Mouse (Mus musculus): ENCODE measurements around the gene Vps26b. TPM values are rescaled to one million over a fixed set of nuclear protein-coding genes. Genes with fewer than 3 reads are reported as not detected.

The Vps26b gene
- polyA plus RNA-seq, 1 experiment from 2014 or later, result 25.3 TPM

DNA sequence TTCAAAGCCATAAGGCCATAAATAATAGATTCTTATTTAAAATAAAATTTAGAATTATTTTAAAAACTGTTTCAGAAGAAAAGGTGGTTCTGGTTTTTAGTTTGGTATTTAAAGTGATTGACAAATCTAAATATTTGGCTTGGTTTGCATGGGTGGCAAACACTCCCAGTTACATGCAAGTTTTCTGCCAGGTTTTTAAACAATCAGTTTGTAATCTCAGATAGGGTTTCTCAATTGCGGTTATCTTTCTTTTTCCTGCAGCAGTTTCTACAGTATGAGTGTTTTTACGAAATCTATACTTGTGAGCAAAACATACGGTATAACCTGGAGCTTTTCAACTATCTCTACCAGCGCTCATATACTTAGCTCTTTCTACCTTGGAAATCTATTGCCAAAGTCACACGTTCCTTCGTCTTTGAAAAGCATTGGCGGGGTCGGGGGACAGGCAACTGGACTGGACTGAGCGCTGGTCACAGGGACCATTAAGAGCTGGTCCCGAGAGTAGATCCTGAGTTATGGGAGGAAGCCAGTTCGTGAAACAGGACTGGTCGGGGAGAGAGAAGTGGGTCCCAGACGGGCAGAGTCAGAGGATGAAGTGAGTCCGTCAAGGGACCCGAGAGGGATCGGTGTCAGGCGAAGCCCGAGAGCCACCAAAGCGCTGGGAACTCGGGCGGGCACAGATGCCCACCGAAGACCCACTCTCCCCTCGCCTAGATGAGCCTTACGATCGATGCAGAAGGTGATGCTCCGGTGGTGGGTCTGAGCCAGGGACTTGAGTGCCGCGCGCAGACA is 31.0 kb downstream of the Vps26b start:
- H3K4me1 ChIP-seq (ENCODE audit: control insufficient read depth, insufficient read depth, low read length), result peaks cover 14% of the 10 kb centered on the region
- H3K36me3 ChIP-seq (ENCODE audit: control insufficient read depth, insufficient read depth, low read length), result no peaks in the 10 kb centered on the region
- H3K9ac ChIP-seq (ENCODE audit: low read length), result peak overlapping the region; percentile 92
- peak overlapping the region; percentile 75 for H3K4me3 ChIP-seq (replicated peaks; ENCODE audit: low read length)
- H3K9me3 ChIP-seq (replicated peaks; ENCODE audit: control insufficient read depth, low read length), result no peaks in the 10 kb centered on the region
- peak overlapping the region; percentile 59 for H3K4me2 ChIP-seq (ENCODE audit: low read depth, low read length)
- peak overlapping the region; percentile 74 for H3K27ac ChIP-seq (ENCODE audit: low read length)
- WGBS, result 1% methylated on average over 29 of the region's 29 CpGs
- H3K27me3 ChIP-seq (ENCODE audit: control insufficient read depth, insufficient read depth, low read length), result no peaks in the 10 kb centered on the region
- ATAC-seq (ENCODE audit: insufficient read depth, low FRiP score), result peak; percentile 41

DNA sequence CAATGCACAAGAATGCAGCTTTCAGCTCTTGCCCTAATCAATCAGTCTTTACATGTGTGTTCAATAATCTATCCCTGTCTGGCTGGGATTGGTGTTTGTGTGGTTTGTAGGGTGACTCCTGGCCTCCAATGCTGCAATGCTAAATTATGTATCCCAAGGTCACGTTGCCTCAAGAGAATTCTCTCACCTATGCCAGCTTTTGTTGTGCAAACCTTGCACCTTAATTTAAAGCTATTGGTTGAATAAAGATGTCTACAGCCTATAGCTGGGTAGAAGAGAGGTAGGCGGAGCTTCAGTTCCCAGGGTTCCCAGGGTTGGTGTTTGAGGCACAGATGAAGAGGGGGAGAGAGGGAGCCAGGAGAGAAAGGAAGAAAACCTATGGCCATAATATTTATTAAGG is 32.4 kb downstream of the Vps26b start:
- H3K4me1 ChIP-seq (ENCODE audit: control insufficient read depth, insufficient read depth, low read length), result peaks cover 14% of the 10 kb centered on the region
- WGBS, result 93% methylated on average over 2 of the region's 2 CpGs

DNA sequence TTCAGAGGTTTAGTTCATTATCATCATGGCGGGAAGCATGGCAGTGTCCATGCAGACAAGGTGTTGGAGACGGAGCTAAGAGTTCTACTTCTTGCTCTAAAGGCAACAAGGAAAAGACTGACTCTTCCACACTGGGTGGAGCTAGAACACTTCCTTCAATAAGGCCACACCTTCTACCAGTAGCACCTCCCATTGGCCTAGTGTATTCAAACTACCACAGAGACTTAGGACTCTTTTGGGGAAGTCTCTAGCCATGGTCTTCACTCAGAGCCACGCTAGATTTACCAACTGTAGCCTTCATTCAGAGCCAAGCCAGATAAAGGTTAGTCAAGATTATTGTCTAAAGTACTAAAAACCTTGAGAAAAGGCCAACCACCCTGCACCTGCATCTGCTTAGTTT is 32.8 kb downstream of the Vps26b start:
- Histone ChIP-seq H3K4me2 (ENCODE audit: low read depth, low read length) (no peak overlapping the region), H3K27ac (ENCODE audit: low read length) (no peak overlapping the region), H3K4me1 (ENCODE audit: control insufficient read depth, insufficient read depth, low read length) (peaks cover 14% of the 10 kb centered on the region), H3K27me3 (ENCODE audit: control insufficient read depth, insufficient read depth, low read length) (no peaks in the 10 kb centered on the region), H3K36me3 (ENCODE audit: control insufficient read depth, insufficient read depth, low read length) (no peaks in the 10 kb centered on the region), H3K9ac (ENCODE audit: low read length) (no peak overlapping the region), H3K4me3 (replicated peaks; ENCODE audit: low read length) (no peak overlapping the region), H3K9me3 (replicated peaks; ENCODE audit: control insufficient read depth, low read length) (no peaks in the 10 kb centered on the region)
- ATAC-seq (ENCODE audit: insufficient read depth, low FRiP score), result no peak
- 86% methylated on average over 3 of the region's 3 CpGs for WGBS

More for the DNA sequence above, 32.4 kb downstream of the Vps26b start:
- H3K27ac ChIP-seq (ENCODE audit: low read length), result no peak overlapping the region
- no peaks in the 10 kb centered on the region for H3K36me3 ChIP-seq (ENCODE audit: control insufficient read depth, insufficient read depth, low read length)
- no peak overlapping the region for H3K4me3 ChIP-seq (replicated peaks; ENCODE audit: low read length)
- no peak for ATAC-seq (ENCODE audit: insufficient read depth, low FRiP score)
- no peak overlapping the region for H3K4me2 ChIP-seq (ENCODE audit: low read depth, low read length)
- no peaks in the 10 kb centered on the region for H3K27me3 ChIP-seq (ENCODE audit: control insufficient read depth, insufficient read depth, low read length)
- no peaks in the 10 kb centered on the region for H3K9me3 ChIP-seq (replicated peaks; ENCODE audit: control insufficient read depth, low read length)
- H3K9ac ChIP-seq (ENCODE audit: low read length), result no peak overlapping the region

DNA sequence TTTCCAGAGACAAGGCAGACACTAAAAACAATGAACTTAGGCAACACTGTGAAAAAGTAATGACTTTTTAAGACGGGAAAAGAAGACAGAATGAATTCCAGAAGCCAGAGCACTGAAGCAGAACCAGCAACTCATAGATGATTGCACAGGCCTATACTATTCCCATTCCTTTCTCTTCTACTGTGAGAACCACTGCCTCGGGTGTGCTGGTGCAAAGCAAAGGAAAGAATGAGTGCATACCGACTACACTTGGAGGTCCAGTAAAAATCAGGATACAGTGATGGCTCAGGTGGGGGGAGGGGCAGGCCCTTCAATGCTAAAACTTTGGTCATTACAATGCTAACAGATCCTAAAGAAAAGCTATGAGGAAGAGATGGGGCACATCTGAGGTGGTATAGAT is 36.0 kb downstream of the Vps26b start:
- Histone ChIP-seq H3K36me3 (ENCODE audit: control insufficient read depth, insufficient read depth, low read length) (0 out of 2 replicates have a peak, but pooled peaks cover 9% of the 10 kb centered on the region), H3K27me3 (ENCODE audit: control insufficient read depth, insufficient read depth, low read length) (no peaks in the 10 kb centered on the region), H3K9me3 (replicated peaks; ENCODE audit: control insufficient read depth, low read length) (no peaks in the 10 kb centered on the region), H3K27ac (ENCODE audit: low read length) (no peak overlapping the region), H3K4me2 (ENCODE audit: low read depth, low read length) (no peak overlapping the region), H3K4me3 (replicated peaks; ENCODE audit: low read length) (no peak overlapping the region), H3K4me1 (ENCODE audit: control insufficient read depth, insufficient read depth, low read length) (peaks cover 6% of the 10 kb centered on the region; the same call in 1 of the 2 replicates), H3K9ac (ENCODE audit: low read length) (no peak overlapping the region)
- 77% methylated on average over 3 of the region's 3 CpGs for WGBS
- no peak for ATAC-seq (ENCODE audit: insufficient read depth, low FRiP score)

DNA sequence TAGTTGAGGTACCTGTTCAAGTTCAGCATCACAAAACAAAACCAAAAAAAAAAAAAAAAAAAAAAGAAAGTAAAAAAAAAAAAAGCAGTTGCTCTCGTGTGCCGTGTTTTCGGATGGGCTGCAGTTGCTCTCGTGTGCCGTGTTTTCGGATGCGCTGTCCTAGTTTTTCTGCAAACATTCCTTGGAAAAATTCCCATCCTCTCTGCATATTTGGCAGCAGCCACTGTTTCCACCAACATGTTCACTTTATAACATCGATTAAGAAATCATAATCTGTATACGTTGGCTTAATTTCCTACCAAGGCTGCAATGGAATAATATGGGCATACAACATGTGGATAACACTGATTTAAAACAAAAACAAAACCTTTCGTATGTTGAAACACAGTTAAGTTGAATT is 36.7 kb downstream of the Vps26b start:
- H3K4me2 ChIP-seq (ENCODE audit: low read depth, low read length), result no peak overlapping the region
- 0 out of 2 replicates have a peak, but pooled peaks cover 9% of the 10 kb centered on the region for H3K36me3 ChIP-seq (ENCODE audit: control insufficient read depth, insufficient read depth, low read length)
- H3K4me3 ChIP-seq (replicated peaks; ENCODE audit: low read length), result no peak overlapping the region
- H3K9me3 ChIP-seq (replicated peaks; ENCODE audit: control insufficient read depth, low read length), result no peaks in the 10 kb centered on the region
- H3K9ac ChIP-seq (ENCODE audit: low read length), result no peak overlapping the region
- WGBS, result 90% methylated on average over 10 of the region's 10 CpGs
- no peaks in the 10 kb centered on the region for H3K27me3 ChIP-seq (ENCODE audit: control insufficient read depth, insufficient read depth, low read length)
- H3K27ac ChIP-seq (ENCODE audit: low read length), result no peak overlapping the region
- peaks cover 3% of the 10 kb centered on the region; the same call in 1 of the 2 replicates for H3K4me1 ChIP-seq (ENCODE audit: control insufficient read depth, insufficient read depth, low read length)
- ATAC-seq (ENCODE audit: insufficient read depth, low FRiP score), result no peak

DNA sequence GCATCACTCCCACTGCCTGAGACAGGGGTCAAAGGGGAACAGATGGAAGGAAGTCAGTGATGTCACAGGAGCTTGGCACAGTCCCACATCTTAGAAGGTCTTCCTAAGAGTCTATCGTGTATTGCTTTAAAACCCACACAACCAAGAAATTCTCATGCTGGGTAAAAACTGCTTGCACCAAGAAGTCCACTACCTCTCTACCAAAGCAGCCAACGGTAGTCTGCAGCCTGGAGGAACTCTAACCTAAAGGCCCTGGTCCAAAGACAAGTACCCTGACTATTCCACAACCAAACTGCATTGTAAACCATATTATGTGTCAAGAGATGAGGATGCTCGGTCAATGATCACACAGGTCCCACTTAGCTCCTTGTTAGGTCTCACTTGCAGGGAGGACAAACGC is 39.7 kb downstream of the Vps26b start:
- 86% methylated on average over 4 of the region's 4 CpGs for WGBS
- ATAC-seq (ENCODE audit: insufficient read depth, low FRiP score), result no peak
- Histone ChIP-seq H3K27me3 (ENCODE audit: control insufficient read depth, insufficient read depth, low read length) (no peaks in the 10 kb centered on the region), H3K4me1 (ENCODE audit: control insufficient read depth, insufficient read depth, low read length) (no peaks in the 10 kb centered on the region), H3K4me3 (replicated peaks; ENCODE audit: low read length) (no peak overlapping the region), H3K27ac (ENCODE audit: low read length) (no peak overlapping the region), H3K9me3 (replicated peaks; ENCODE audit: control insufficient read depth, low read length) (no peaks in the 10 kb centered on the region), H3K36me3 (ENCODE audit: control insufficient read depth, insufficient read depth, low read length) (peaks cover 14% of the 10 kb centered on the region), H3K4me2 (ENCODE audit: low read depth, low read length) (no peak overlapping the region), H3K9ac (ENCODE audit: low read length) (no peak overlapping the region)

DNA sequence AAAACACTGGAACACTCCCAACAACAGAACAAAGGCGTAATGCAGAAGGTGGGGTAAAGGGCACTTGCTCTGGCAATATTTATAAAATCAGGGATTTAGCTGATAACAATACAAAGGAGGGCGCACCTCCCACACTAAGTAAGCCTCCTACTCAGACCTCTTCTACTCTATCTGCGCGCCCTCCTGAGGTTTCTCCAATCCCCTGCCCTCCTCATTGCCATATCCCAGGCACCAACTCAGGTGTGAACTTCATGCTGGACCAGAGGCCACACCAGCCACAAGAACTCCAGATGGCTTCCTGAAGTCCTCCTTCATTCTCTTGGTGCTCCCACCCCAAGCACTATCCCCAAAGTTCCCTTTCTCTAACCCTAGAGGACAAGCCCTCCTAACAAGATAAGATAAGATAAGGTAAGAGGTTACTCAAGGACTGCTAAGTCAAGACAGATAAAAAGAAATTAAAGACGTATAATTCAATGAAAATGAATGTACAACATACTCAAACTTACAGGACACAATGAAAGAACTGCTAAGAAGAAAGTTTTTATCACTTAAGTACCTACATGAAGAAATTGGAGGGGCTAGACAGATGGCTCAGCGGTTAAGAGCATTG is 44.1 kb downstream of the Vps26b start:
- Histone ChIP-seq H3K4me3 (replicated peaks; ENCODE audit: low read length) (no peak overlapping the region), H3K4me2 (ENCODE audit: low read depth, low read length) (no peak overlapping the region), H3K27me3 (ENCODE audit: control insufficient read depth, insufficient read depth, low read length) (no peaks in the 10 kb centered on the region), H3K36me3 (ENCODE audit: control insufficient read depth, insufficient read depth, low read length) (peaks cover 23% of the 10 kb centered on the region), H3K9ac (ENCODE audit: low read length) (no peak overlapping the region), H3K4me1 (ENCODE audit: control insufficient read depth, insufficient read depth, low read length) (no peaks in the 10 kb centered on the region), H3K9me3 (replicated peaks; ENCODE audit: control insufficient read depth, low read length) (no peaks in the 10 kb centered on the region), H3K27ac (ENCODE audit: low read length) (no peak overlapping the region)
- ATAC-seq (ENCODE audit: insufficient read depth, low FRiP score), result peak; percentile 87
- 81% methylated on average over 6 of the region's 6 CpGs for WGBS

DNA sequence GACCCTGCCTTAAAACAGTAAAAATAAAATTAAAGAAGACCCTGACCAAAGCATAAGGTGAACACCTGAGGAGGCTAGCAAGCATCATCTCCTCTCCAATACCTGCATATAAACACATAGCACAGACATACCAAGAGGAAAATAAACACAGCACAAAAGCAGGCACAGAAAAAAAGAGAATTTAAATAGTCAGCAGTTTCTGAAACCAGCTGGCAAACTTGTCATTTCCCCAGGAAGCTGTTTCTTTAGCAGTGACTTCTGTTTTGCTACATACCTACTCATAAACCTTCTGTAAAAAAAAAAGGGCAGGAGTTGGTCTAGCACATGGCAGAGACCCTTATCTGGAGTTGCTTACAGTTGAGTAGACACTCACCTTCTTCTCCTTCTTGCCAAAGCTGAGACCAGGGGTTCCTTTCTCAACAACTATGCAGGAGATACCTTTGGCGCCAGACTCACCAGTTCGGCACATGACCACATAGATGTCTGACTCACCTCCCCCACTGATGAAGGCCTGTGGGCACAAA is 44.7 kb downstream of the Vps26b start:
- peak; percentile 29; the same call in 1 of the 2 replicates for ATAC-seq (ENCODE audit: insufficient read depth, low FRiP score)
- Histone ChIP-seq H3K9me3 (replicated peaks; ENCODE audit: control insufficient read depth, low read length) (no peaks in the 10 kb centered on the region), H3K36me3 (ENCODE audit: control insufficient read depth, insufficient read depth, low read length) (peaks cover 20% of the 10 kb centered on the region), H3K27ac (ENCODE audit: low read length) (0 out of 2 replicates have a peak overlapping the region, but pooled peaks have one; percentile 3), H3K9ac (ENCODE audit: low read length) (no peak overlapping the region), H3K4me2 (ENCODE audit: low read depth, low read length) (no peak overlapping the region), H3K27me3 (ENCODE audit: control insufficient read depth, insufficient read depth, low read length) (no peaks in the 10 kb centered on the region), H3K4me1 (ENCODE audit: control insufficient read depth, insufficient read depth, low read length) (no peaks in the 10 kb centered on the region), H3K4me3 (replicated peaks; ENCODE audit: low read length) (no peak overlapping the region)
- 85% methylated on average over 2 of the region's 2 CpGs for WGBS

DNA sequence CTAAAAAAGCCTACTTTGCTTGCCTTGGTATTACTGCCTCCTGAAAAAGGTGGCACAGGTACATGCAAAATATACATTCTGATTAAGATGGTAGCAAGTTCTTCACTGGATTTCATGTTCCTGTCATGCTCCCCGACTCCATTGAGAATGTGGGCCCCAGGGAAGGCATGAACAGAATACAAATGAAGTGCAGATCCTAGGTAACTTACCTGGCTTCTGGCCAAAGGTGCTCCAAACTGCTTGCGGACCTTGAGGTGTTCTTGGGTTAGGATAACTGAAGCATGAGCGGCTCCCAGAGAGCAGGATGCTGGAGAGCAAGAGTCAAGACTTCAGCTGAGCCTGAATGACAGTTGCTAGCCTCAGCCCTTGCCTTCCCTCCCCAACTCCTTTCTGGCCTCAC is 51.1 kb downstream of the Vps26b start:
- no peak overlapping the region for H3K4me2 ChIP-seq (ENCODE audit: low read depth, low read length)
- ATAC-seq (ENCODE audit: insufficient read depth, low FRiP score), result no peak
- no peak overlapping the region for H3K9ac ChIP-seq (ENCODE audit: low read length)
- no peaks in the 10 kb centered on the region for H3K4me1 ChIP-seq (ENCODE audit: control insufficient read depth, insufficient read depth, low read length)
- no peaks in the 10 kb centered on the region for H3K27me3 ChIP-seq (ENCODE audit: control insufficient read depth, insufficient read depth, low read length)
- 91% methylated on average over 3 of the region's 3 CpGs for WGBS
- peaks cover 19% of the 10 kb centered on the region; the same call in 1 of the 2 replicates for H3K36me3 ChIP-seq (ENCODE audit: control insufficient read depth, insufficient read depth, low read length)
- H3K4me3 ChIP-seq (replicated peaks; ENCODE audit: low read length), result no peak overlapping the region
- H3K27ac ChIP-seq (ENCODE audit: low read length), result no peak overlapping the region
- no peaks in the 10 kb centered on the region for H3K9me3 ChIP-seq (replicated peaks; ENCODE audit: control insufficient read depth, low read length)
